Mouse (Mus musculus) embryonic facial prominence, embryonic 15.5 days (tissue): ENCODE measurements around the gene Ddit4. TPM values are rescaled to one million over a fixed set of nuclear protein-coding genes. Genes with fewer than 3 reads are reported as not detected.

Experiments used
- ATAC-seq: fragments of 200-750 bp; cut with Nextera tagmentation; 2 replicates; pipeline ENCODE4 v1.8.0; 2017; ENCODE audit warnings: low read depth, moderate TSS enrichment; ENCODE audit not compliant: insufficient number of reproducible peaks, low FRiP score, low TSS enrichment
- H3K27ac ChIP-seq: fragments of 300-500 bp; sonication (generic); replicated peaks from 2 replicates; pipeline ENCODE4 v1.5.1; 2015; ENCODE audit warnings: mild to moderate bottlenecking, inconsistent platforms
- H3K27me3 ChIP-seq: fragments of 300-500 bp; sonication (generic); 2 replicates; pipeline ENCODE4 v1.6.1; 2015; ENCODE audit warnings: inconsistent platforms
- H3K36me3 ChIP-seq: fragments of 300-500 bp; sonication (generic); 2 replicates; pipeline ENCODE4 v1.6.1; 2015; ENCODE audit warnings: mild to moderate bottlenecking, inconsistent platforms
- H3K4me1 ChIP-seq: fragments of 300-500 bp; sonication (generic); 2 replicates; pipeline ENCODE4 v1.6.1; 2015; ENCODE audit warnings: inconsistent platforms
- H3K4me2 ChIP-seq: fragments of 300-500 bp; sonication (generic); replicated peaks from 2 replicates; pipeline ENCODE4 v1.6.1; 2015; ENCODE audit warnings: mild to moderate bottlenecking, inconsistent platforms
- H3K4me3 ChIP-seq: fragments of 300-500 bp; sonication (generic); replicated peaks from 2 replicates; pipeline ENCODE4 v1.5.1; 2015; ENCODE audit warnings: mild to moderate bottlenecking, inconsistent platforms
- H3K9ac ChIP-seq: fragments of 300-500 bp; sonication (generic); 2 replicates; pipeline ENCODE4 v1.6.1; 2015; ENCODE audit warnings: inconsistent platforms
- H3K9me3 ChIP-seq: fragments of 300-500 bp; sonication (generic); replicated peaks from 2 replicates; pipeline ENCODE4 v1.6.1; 2016; ENCODE audit warnings: inconsistent platforms
- WGBS: fragments of 180-500 bp; shearing (Covaris S2); methylation state at CpG from one replicate; pipeline ENCODE4 v1.1.7; 2015; 5-methylcytosine and 5-hydroxymethylcytosine counted together
- polyA plus RNA-seq: library from polyadenylated mRNA; unstranded; fragments of >200 nt; fragmentation: Nextera tagmentation; extraction: Ambion mirVana; gene quantifications from 2 replicates; pipeline ENCODE4 v1.2.1, GENCODE M21; 2015

The Ddit4 gene
- polyA plus RNA-seq, 1 experiment from 2014 or later: 89.1 TPM

DNA sequence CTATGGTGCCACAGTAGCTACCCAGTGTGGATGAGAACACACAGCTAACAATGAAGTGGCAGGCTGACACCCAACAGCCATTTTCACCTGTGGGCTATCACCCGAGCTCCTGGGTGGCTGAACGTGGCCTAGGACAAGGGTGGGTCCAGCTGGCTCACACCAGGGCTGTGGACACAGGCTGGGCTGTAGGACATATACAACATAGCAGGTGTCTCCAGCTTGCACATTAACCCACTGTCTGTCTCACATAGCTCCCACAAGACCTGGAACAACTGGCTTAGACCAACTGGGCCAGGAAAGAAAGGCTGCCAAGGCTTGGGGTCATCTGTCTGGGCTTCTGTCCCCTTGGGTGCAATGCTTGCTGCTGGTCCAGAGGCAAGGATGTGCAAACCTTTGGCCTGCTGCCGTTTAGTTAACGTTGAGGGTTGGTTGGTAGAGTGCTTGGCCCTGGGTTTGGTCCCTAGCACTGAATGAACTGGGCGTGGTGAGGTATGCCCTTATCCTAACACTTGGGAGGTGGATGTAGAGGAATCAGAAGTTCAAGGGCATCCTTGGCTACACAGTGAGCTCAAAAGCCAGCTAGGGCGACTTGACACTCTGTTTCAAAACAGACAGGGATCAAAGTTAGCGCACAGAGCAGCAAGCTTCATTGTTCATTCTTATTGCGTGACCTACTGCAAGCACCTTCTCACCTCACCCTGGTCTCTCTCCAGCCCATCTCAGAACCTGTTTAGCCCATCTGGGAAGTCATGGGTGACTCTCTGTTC, 36.3 kb downstream of the Ddit4 start:
- no peaks in the 10 kb centered on the region; the same call in 1 of the 2 replicates for H3K27me3 ChIP-seq
- no peaks in the 10 kb centered on the region for H3K36me3 ChIP-seq
- H3K4me1 ChIP-seq: peaks cover 52% of the 10 kb centered on the region
- H3K9ac ChIP-seq: no peak overlapping the region
- 89% methylated on average over 8 of the region's 8 CpGs for WGBS
- H3K4me3 ChIP-seq: no peak overlapping the region
- H3K27ac ChIP-seq: peak overlapping the region; percentile 48
- H3K4me2 ChIP-seq: no peak overlapping the region
- no peaks in the 10 kb centered on the region for H3K9me3 ChIP-seq
- ATAC-seq: no peak

DNA sequence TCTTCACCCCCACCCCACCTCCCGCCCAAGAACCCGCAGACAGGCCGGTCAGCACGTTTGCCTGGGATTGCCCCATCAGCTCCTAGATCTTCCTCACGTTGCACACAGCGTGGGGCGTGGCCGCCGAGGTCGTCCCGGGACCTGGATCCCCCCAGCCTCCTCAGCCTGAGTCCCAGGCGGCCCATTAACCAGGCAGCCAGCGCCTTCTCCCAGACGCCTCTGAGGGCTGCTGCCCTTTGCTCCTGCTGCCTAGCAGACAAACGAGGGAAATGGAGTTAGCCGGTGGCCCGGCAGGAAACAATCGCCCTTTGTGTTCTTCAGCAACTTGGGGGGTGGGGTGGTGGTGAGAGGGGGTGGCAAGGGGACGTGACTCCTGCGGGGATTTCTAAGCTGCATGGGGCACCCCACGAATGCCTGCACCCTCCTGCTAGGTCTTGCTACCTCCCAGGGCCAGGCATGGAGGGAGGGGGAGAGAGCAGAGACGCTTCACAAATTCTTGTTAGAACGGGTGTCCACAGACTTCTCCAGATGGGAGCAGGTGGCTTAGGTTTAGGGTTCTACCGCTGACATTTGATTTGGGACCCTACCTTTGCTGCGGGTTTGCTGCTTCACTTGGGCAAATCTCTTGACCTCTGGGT, 40.0 kb downstream of the Ddit4 start:
- no peaks in the 10 kb centered on the region; the same call in 1 of the 2 replicates for H3K27me3 ChIP-seq
- no peak overlapping the region; the same call in 1 of the 2 replicates for H3K27ac ChIP-seq
- no peaks in the 10 kb centered on the region for H3K36me3 ChIP-seq
- peaks cover 62% of the 10 kb centered on the region for H3K4me1 ChIP-seq
- 7% methylated on average over 25 of the region's 25 CpGs for WGBS
- H3K4me2 ChIP-seq: peak overlapping the region; percentile 38
- no peak overlapping the region for H3K9ac ChIP-seq
- no peak for ATAC-seq
- 0 out of 2 replicates have a peak overlapping the region, but pooled peaks have one; percentile 0 for H3K4me3 ChIP-seq
- H3K9me3 ChIP-seq: no peaks in the 10 kb centered on the region

DNA sequence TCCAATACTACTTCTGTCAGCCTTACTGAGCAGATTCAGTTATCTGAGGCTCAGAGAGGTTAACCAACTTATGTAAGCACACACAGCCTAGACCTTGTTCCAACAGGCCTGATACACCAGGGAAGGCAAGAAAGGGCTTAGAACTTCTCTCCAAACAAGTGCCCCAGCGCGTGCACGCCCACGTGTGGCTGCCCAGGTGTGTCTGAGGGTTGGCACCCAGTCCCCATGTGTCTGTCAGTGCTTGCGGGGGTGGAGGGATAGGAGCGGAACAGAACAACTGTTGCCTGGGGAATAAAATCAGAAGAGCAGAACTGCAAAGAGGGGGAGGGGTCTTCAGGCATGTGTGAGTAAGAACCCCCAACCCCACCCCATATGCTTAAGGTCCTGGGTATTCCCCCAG, 40.5 kb downstream of the Ddit4 start:
- Histone ChIP-seq H3K27me3 (no peaks in the 10 kb centered on the region; the same call in 1 of the 2 replicates), H3K4me2 (peak overlapping the region; percentile 38), H3K4me3 (0 out of 2 replicates have a peak overlapping the region, but pooled peaks have one; percentile 0), H3K4me1 (peaks cover 56% of the 10 kb centered on the region), H3K27ac (no peak overlapping the region), H3K9me3 (no peaks in the 10 kb centered on the region), H3K9ac (no peak overlapping the region), H3K36me3 (no peaks in the 10 kb centered on the region)
- no peak for ATAC-seq
- 31% methylated on average over 6 of the region's 6 CpGs for WGBS

DNA sequence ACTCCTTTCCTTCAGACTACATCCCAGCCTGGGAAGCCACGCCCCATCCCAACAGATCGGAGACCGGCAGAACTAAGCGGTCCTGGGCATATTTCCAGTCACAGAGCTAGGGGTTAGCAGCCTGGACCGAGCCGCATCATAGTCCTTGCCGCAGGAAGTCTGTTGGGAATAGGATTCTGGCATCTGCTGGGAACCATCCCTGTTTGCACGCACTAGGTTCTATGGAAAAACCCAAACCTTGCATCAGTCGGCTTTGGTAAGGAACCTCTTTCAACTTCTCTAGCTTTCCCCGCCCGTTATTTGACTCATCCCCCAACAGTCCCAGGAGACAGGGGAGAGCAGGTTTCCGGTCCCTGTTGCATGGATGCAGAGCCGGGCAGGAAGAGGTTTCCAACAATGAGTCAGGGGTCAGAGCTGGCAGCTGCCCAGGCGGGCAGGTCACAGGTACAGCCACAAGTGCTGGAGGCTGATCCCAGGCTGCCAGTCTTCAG, 42.2 kb downstream of the Ddit4 start:
- Histone ChIP-seq H3K4me2 (peak overlapping the region; percentile 35), H3K27ac (peak overlapping the region; percentile 86), H3K9me3 (no peaks in the 10 kb centered on the region), H3K9ac (no peak overlapping the region), H3K4me1 (peaks cover 48% of the 10 kb centered on the region), H3K4me3 (no peak overlapping the region), H3K27me3 (no peaks in the 10 kb centered on the region; the same call in 1 of the 2 replicates), H3K36me3 (no peaks in the 10 kb centered on the region)
- 4% methylated on average over 14 of the region's 14 CpGs for WGBS
- peak; percentile 63 for ATAC-seq

DNA sequence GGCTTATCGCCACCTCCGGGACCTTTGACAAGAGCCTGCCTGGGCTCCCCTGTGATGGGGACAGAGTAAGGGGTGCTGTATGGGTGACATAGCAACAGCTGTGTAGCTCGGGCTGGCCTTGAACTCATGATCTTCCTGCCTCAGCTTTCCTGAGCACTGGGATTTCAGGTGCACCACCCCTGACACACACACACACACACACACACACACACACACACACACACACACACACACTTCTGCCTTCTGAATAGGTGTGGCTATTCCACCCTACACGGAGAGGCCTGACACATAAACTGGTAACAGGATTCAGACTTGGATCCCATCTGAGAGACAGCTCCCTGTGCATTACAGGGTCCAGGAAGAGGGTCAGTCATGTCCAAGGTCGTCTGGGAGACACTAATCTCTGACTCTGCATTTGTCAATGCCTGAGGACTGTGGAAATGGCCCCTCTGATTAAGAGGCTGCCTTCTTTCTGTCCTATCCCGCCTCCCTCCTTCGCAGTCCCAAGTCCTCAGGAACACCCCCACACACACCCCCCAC, 42.8 kb downstream of the Ddit4 start:
- Histone ChIP-seq H3K27me3 (no peaks in the 10 kb centered on the region; the same call in 1 of the 2 replicates), H3K9ac (no peak overlapping the region), H3K9me3 (no peaks in the 10 kb centered on the region), H3K27ac (peak overlapping the region; percentile 86), H3K4me2 (peak overlapping the region; percentile 35), H3K36me3 (no peaks in the 10 kb centered on the region), H3K4me3 (no peak overlapping the region), H3K4me1 (peaks cover 49% of the 10 kb centered on the region)
- ATAC-seq: no peak
- WGBS: 52% methylated on average over 7 of the region's 7 CpGs

DNA sequence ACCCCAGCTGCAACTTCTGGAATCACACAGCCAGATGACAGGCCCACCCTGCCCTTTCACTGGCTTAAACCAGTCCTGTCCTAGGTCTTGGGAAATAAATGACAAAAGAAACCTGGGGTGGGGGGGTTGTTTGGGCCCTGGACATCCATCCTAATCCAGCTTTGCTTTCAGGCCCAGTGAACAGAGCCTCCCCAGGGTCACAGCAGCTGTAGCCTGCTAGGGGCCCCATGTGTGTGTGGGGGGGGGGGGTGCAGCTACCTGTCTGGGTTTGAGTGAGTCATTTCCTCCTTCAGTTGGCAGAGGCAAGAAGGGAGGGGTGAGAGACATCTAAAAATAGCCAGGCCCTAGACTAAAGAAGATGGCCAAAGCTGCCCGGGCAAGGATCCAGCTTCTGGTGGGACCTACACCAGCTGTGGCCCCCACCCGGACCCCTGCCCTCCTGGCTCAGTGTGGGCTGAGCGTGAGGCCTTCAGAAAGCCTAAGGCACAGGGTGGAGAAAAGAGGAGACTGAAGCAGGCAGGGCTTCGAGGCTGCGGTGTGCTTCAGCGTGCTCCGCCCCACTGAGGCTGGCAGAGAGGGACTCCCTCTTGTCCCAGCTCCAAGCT, 43.8 kb downstream of the Ddit4 start:
- Histone ChIP-seq H3K4me3 (no peak overlapping the region), H3K4me2 (no peak overlapping the region), H3K9me3 (no peaks in the 10 kb centered on the region), H3K9ac (no peak overlapping the region), H3K27ac (peak overlapping the region; percentile 86), H3K4me1 (peaks cover 58% of the 10 kb centered on the region), H3K27me3 (no peaks in the 10 kb centered on the region; the same call in 1 of the 2 replicates), H3K36me3 (no peaks in the 10 kb centered on the region)
- ATAC-seq: peak; percentile 52
- 18% methylated on average over 7 of the region's 7 CpGs for WGBS

DNA sequence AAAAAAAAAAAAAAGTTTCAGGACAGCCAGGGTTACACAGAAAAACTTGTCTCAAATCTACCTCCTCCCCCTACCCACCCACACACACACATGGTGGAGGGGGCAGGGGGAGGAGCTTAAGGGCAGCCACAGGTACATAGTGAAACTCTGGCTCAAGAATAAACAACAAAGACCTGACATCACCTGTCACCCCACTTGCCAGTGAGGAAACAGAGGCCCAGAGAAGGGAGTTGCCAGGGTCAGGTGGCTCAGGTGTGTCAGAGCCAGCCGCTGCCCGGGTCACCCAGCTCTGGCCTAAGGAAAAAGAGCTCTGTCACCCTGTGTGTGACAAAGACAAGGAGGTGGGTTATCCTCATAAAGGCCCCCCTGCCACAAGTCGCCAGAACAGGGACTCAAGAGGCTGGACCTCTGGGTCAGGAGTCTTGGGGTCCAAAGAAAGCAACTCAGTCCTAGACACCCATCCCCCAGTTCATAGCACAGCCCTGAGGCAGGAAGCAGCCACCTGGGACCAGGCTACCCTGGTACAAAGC, 44.5 kb downstream of the Ddit4 start:
- no peak overlapping the region for H3K4me3 ChIP-seq
- peak overlapping the region; percentile 86 for H3K27ac ChIP-seq
- WGBS: 69% methylated on average over 3 of the region's 3 CpGs
- H3K9ac ChIP-seq: no peak overlapping the region
- no peaks in the 10 kb centered on the region for H3K36me3 ChIP-seq
- H3K9me3 ChIP-seq: no peaks in the 10 kb centered on the region
- no peak for ATAC-seq
- no peak overlapping the region for H3K4me2 ChIP-seq
- no peaks in the 10 kb centered on the region; the same call in 1 of the 2 replicates for H3K27me3 ChIP-seq
- peaks cover 64% of the 10 kb centered on the region for H3K4me1 ChIP-seq

DNA sequence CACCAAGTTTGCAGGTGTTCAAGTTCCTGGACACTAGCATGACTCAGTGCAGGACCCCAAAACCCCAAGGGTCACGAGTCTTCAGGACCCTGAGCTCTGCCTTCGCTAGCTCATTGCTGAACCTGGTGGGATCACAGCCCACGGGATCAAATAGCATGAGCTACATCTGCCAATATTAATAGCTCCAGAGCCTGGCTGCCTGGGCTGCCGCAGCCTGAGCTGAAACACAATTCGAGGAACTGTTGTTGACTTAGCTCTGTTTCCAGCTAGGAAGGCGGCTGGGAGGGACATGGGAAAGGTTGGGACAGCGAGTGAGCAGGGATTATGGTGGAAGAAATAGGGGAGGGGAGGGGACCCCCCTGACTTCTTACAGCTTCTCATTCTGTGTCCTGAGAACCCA, 48.5 kb downstream of the Ddit4 start:
- H3K27ac ChIP-seq: peak overlapping the region; percentile 48
- H3K9me3 ChIP-seq: no peaks in the 10 kb centered on the region
- no peak overlapping the region for H3K4me3 ChIP-seq
- 0 out of 2 replicates have a peak, but pooled peaks cover under 1% of the 10 kb centered on the region for H3K36me3 ChIP-seq
- no peak overlapping the region for H3K4me2 ChIP-seq
- no peaks in the 10 kb centered on the region for H3K27me3 ChIP-seq
- WGBS: 30% methylated on average over 7 of the region's 7 CpGs
- peaks cover 68% of the 10 kb centered on the region for H3K4me1 ChIP-seq
- no peak for ATAC-seq
- H3K9ac ChIP-seq: no peak overlapping the region

DNA sequence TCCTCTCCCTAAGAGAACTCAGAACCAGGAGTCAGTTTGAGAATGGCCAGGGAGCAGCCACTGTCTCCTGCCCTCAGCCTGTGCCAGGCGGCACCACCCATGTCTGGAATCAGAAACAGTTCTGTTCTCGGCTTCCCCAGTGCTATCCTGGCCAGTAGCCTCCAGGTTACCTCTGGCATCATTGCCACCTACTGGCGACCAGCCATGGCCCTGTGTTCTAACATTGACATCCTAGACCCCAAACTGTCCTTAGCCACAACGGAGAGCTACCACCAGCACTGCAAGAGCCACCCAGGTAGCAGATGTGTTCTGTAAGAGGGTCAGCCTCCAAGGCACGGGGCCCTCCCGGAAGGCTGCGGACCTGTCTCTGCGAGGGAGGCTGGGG, 49.0 kb downstream of the Ddit4 start:
- peak overlapping the region; percentile 48; the same call in 1 of the 2 replicates for H3K27ac ChIP-seq
- H3K27me3 ChIP-seq: no peaks in the 10 kb centered on the region
- no peak overlapping the region for H3K9ac ChIP-seq
- no peak overlapping the region for H3K4me2 ChIP-seq
- no peak for ATAC-seq
- peaks cover 4% of the 10 kb centered on the region; the same call in 1 of the 2 replicates for H3K36me3 ChIP-seq
- no peak overlapping the region for H3K4me3 ChIP-seq
- peaks cover 66% of the 10 kb centered on the region for H3K4me1 ChIP-seq
- 54% methylated on average over 8 of the region's 8 CpGs for WGBS
- no peaks in the 10 kb centered on the region for H3K9me3 ChIP-seq

DNA sequence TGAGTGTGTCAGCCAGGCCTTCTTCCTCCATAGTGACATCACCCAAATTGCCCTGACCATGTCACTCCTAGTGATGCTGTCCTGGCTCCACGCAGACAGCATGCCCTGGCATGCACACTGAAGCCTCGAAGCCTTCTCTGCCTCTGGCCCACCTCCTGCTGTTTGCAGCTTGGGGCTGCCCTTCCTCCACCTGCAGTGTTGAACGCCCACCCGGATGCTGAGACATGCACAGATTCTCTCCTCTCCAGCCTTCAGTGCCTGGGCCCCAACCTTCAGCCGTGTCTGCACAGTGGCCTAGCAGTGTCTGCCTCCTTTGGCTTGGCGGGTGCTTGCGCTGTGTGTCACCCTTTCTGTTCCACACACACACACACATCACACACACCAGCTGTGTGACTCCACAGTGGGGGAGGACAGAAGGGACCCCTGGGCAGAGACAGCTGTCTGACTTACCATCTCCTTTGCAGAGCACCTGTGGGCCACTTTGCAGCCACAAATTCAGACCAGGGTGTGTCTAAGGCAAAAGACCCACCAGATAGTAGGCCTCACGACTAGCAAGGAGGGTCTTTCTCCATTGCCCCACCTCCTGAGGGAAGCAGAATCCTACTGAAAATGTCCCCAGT, 49.5 kb downstream of the Ddit4 start:
- ATAC-seq: no peak
- no peak overlapping the region for H3K9ac ChIP-seq
- 60% methylated on average over 8 of the region's 8 CpGs for WGBS
- H3K4me3 ChIP-seq: no peak overlapping the region
- H3K4me1 ChIP-seq: peaks cover 66% of the 10 kb centered on the region
- H3K27me3 ChIP-seq: no peaks in the 10 kb centered on the region
- peaks cover 9% of the 10 kb centered on the region; the same call in 1 of the 2 replicates for H3K36me3 ChIP-seq
- peak overlapping the region; percentile 99; the same call in 1 of the 2 replicates for H3K27ac ChIP-seq
- no peak overlapping the region for H3K4me2 ChIP-seq
- H3K9me3 ChIP-seq: no peaks in the 10 kb centered on the region
